Mouse (Mus musculus) lung, postnatal 25 days (tissue): ENCODE data around the gene Fosl2.
A peak's percentile ranks its signal among the peaks of the same experiment; 100 is the strongest.

Experiments used
- DNase-seq: peaks from one replicate; pipeline ENCODE4 v3.0.0; 2022; ENCODE audit warnings: low spot score

Fosl2 gene

GRCm38 (mm10) chr5:32182885-32183629 is 47.5 kb downstream of the Fosl2 start:
- DNase-seq, result peak; percentile 78

GRCm38 (mm10) chr5:32187717-32188116 is 52.1 kb downstream of the Fosl2 start:
- no peak for DNase-seq

GRCm38 (mm10) chr5:32191259-32191658 is 55.7 kb downstream of the Fosl2 start:
- DNase-seq, result peak; percentile 58

GRCm38 (mm10) chr5:32192016-32192845 is 56.6 kb downstream of the Fosl2 start:
- DNase-seq, result no peak

GRCm38 (mm10) chr5:32194236-32194635 is 58.6 kb downstream of the Fosl2 start:
- DNase-seq, result no peak

- DNase-seq, result peak; percentile 56
Measured at GRCm38 (mm10) chr5:32195857-32196609, 60.4 kb downstream of the Fosl2 start.

- DNase-seq, result peak; percentile 95
Measured at GRCm38 (mm10) chr5:32197698-32198097, 62.1 kb downstream of the Fosl2 start.

GRCm38 (mm10) chr5:32199136-32199535 is 63.5 kb downstream of the Fosl2 start:
- no peak for DNase-seq

GRCm38 (mm10) chr5:32199594-32199993 is 64.0 kb downstream of the Fosl2 start:
- DNase-seq, result no peak

GRCm38 (mm10) chr5:32204653-32205052 is 69.1 kb downstream of the Fosl2 start:
- no peak for DNase-seq

GRCm38 (mm10) chr5:32206726-32207125 is 71.1 kb downstream of the Fosl2 start:
- DNase-seq, result no peak
